17 mouse cellular contexts compared by ENCODE assay signal in the genomic region with DNA sequence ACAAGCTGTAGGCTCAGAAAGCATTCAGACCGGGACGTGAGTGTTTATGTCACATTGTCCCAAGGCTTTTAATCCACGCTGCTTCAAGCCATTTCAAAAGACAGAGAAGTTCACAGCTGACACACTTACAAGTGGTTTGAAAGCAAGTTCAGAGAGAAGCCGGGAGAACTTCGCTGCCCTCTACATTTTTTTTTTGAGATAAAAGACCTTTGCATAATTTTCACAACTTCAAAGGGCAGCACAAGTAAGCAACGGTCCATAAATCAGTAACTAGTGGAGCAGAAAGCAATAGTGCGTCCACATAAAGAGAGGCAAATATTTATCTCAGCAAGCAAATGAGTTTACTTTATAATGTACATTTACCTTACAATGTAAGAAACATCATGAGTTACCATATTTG. TPM values are rescaled to one million over a fixed set of nuclear protein-coding genes. Genes with fewer than 3 reads are reported as not detected.
DNase-seq lines count a peak whose midpoint lies in the region; ATAC-seq and TF ChIP-seq lines count a peak whose summit lies in the region.
"Had no signal": no experiment of that assay in that cellular context is flagged by ENCODE, and none has a peak within 500 bp of the region (broad histone marks: within the 10 kb centered on the region; RNA-seq: fewer than 3 reads in every experiment).

No protein-coding gene starts in this region.

- no peak for TF ChIP-seq CTCF in lung, postnatal 0 days (IDR thresholded peaks at IDR 0.05)

- no peak for DNase-seq in heart, postnatal 14 days
- no peak for DNase-seq in kidney, postnatal 10 days
- DNase-seq in lung, postnatal 0 days (ENCODE audit: low spot score), result peak; percentile 54
- no peak for DNase-seq in lung, postnatal 10 days
- DNase-seq in layer of hippocampus, adult 9-10 months (ENCODE audit: low spot score), result no peak
- DNase-seq: cerebellum, adult 11 months; gastrocnemius, postnatal 36 days; midbrain, embryonic 14.5 days; thymus, postnatal 36 days had no signal

- WGBS in heart, embryonic 11.5 days (ENCODE audit: insufficient replicate concordance), result 42% methylated on average over 7 of the region's 7 CpGs
- 16% methylated on average over 7 of the region's 7 CpGs for WGBS in kidney, embryonic 14.5 days
- WGBS in lung, postnatal 0 days, result 13% methylated on average over 7 of the region's 7 CpGs
- 10% methylated on average over 7 of the region's 7 CpGs for WGBS in forebrain, embryonic 16.5 days

- intact Hi-C loops in heart, postnatal 14 days (cut with DNase I), result no loop called here

- TF ChIP-seq EP300 in lung, postnatal 0 days (IDR thresholded peaks at IDR 0.05), result peak; percentile 26

- ATAC-seq in heart, embryonic 11.5 days (replicated peaks; ENCODE audit: insufficient number of reproducible peaks, low FRiP score, low TSS enrichment), result no peak
- ATAC-seq in kidney, embryonic 14.5 days (ENCODE audit: low FRiP score, low TSS enrichment), result no peak
- peak; percentile 28; the same call in 1 of the 2 replicates for ATAC-seq in lung, postnatal 0 days
- ATAC-seq in forebrain, embryonic 16.5 days, result no peak
- ATAC-seq: forebrain, embryonic 13.5 days; hindbrain, postnatal 0 days had no signal

- H3K9me3 ChIP-seq in heart, embryonic 11.5 days (replicated peaks; ENCODE audit: control insufficient read depth, low read length), result no peaks in the 10 kb centered on the region
- no peaks in the 10 kb centered on the region for H3K9me3 ChIP-seq in kidney, embryonic 14.5 days (ENCODE audit: control insufficient read depth, low read length)
- no peaks in the 10 kb centered on the region for H3K9me3 ChIP-seq in lung, postnatal 0 days (ENCODE audit: low read length)
- H3K9me3 ChIP-seq in forebrain, embryonic 16.5 days (ENCODE audit: control insufficient read depth, low read length), result no peaks in the 10 kb centered on the region
- H3K9me3 ChIP-seq: forebrain, embryonic 13.5 days had no signal

- peak overlapping the region; percentile 32 for H3K4me2 ChIP-seq in heart, embryonic 11.5 days
- no peak overlapping the region for H3K4me2 ChIP-seq in kidney, embryonic 14.5 days (replicated peaks; ENCODE audit: low read depth, low read length)
- H3K4me2 ChIP-seq in lung, postnatal 0 days (replicated peaks; ENCODE audit: low read depth, low read length), result peak overlapping the region; percentile 28; the same call in 1 of the 2 replicates
- no peak overlapping the region for H3K4me2 ChIP-seq in forebrain, embryonic 16.5 days (ENCODE audit: low read length)
- H3K4me2 ChIP-seq: forebrain, embryonic 13.5 days had no signal

- H3K4me3 ChIP-seq in heart, embryonic 11.5 days (ENCODE audit: low read depth, low read length), result no peak overlapping the region
- H3K4me3 ChIP-seq in kidney, embryonic 14.5 days (ENCODE audit: low read length), result no peak overlapping the region
- no peak overlapping the region for H3K4me3 ChIP-seq in lung, postnatal 0 days (ENCODE audit: low read depth, low read length)
- no peak overlapping the region for H3K4me3 ChIP-seq in forebrain, embryonic 16.5 days (replicated peaks; ENCODE audit: low read length)
- H3K4me3 ChIP-seq: forebrain, embryonic 13.5 days had no signal

- H3K27ac ChIP-seq in heart, embryonic 11.5 days (ENCODE audit: low read depth, low read length), result peak overlapping the region; percentile 62; the same call in 1 of the 2 replicates
- peak overlapping the region; percentile 24; the same call in 1 of the 2 replicates for H3K27ac ChIP-seq in kidney, embryonic 14.5 days (ENCODE audit: low read depth, low read length)
- H3K27ac ChIP-seq in lung, postnatal 0 days (ENCODE audit: low read length), result peak overlapping the region; percentile 22
- no peak overlapping the region for H3K27ac ChIP-seq in forebrain, embryonic 16.5 days (ENCODE audit: low read length)
- H3K27ac ChIP-seq: forebrain, embryonic 13.5 days; hindbrain, postnatal 0 days; liver, embryonic 14.5 days had no signal

- H3K27me3 ChIP-seq in heart, embryonic 11.5 days (ENCODE audit: control insufficient read depth, insufficient read depth, low read length), result no peaks in the 10 kb centered on the region
- H3K27me3 ChIP-seq in kidney, embryonic 14.5 days (ENCODE audit: control insufficient read depth, insufficient read depth, low read length), result no peaks in the 10 kb centered on the region
- H3K27me3 ChIP-seq in lung, postnatal 0 days (replicated peaks; ENCODE audit: insufficient read depth, low read length), result no peaks in the 10 kb centered on the region
- H3K27me3 ChIP-seq in forebrain, embryonic 16.5 days (replicated peaks; ENCODE audit: control insufficient read depth, insufficient read depth, low read length), result no peaks in the 10 kb centered on the region
- H3K27me3 ChIP-seq: CH12.LX; forebrain, embryonic 13.5 days had no signal

- H3K4me1 ChIP-seq in heart, embryonic 11.5 days (ENCODE audit: control insufficient read depth, insufficient read depth, low read length), result peaks cover 54% of the 10 kb centered on the region
- H3K4me1 ChIP-seq in kidney, embryonic 14.5 days (ENCODE audit: control insufficient read depth, insufficient read depth, low read length), result peaks cover 22% of the 10 kb centered on the region
- peaks cover 7% of the 10 kb centered on the region; the same call in 1 of the 2 replicates for H3K4me1 ChIP-seq in lung, postnatal 0 days (ENCODE audit: insufficient read depth, low read depth, low read length)
- peaks cover 15% of the 10 kb centered on the region for H3K4me1 ChIP-seq in forebrain, embryonic 16.5 days (replicated peaks; ENCODE audit: control insufficient read depth, insufficient read depth, low read length)

- H3K9ac ChIP-seq in heart, embryonic 11.5 days (ENCODE audit: low read depth, low read length), result 0 out of 2 replicates have a peak overlapping the region, but pooled peaks have one; percentile 52
- no peak overlapping the region for H3K9ac ChIP-seq in kidney, embryonic 14.5 days (ENCODE audit: low read depth, low read length)
- H3K9ac ChIP-seq in lung, postnatal 0 days (replicated peaks; ENCODE audit: low read depth), result no peak overlapping the region
- H3K9ac ChIP-seq in forebrain, embryonic 16.5 days (replicated peaks; ENCODE audit: low read depth, low read length), result no peak overlapping the region
- H3K9ac ChIP-seq: forebrain, embryonic 13.5 days; liver, embryonic 14.5 days had no signal

- no peaks in the 10 kb centered on the region for H3K36me3 ChIP-seq in heart, embryonic 11.5 days (ENCODE audit: control insufficient read depth, insufficient read depth, low read length)
- H3K36me3 ChIP-seq in kidney, embryonic 14.5 days (ENCODE audit: control insufficient read depth, insufficient read depth, low read length), result no peaks in the 10 kb centered on the region
- H3K36me3 ChIP-seq in lung, postnatal 0 days (ENCODE audit: insufficient read depth, low read length), result no peaks in the 10 kb centered on the region
- H3K36me3 ChIP-seq in forebrain, embryonic 16.5 days (ENCODE audit: control insufficient read depth, insufficient read depth), result no peaks in the 10 kb centered on the region

RNA-seq across cellular contexts. Expression of a gene that starts 52.4 kb away (rescaled TPM):
- 7.9 and 9.2 TPM in 2 replicates for polyA plus RNA-seq in heart, embryonic 11.5 days (2014; fragmentation: Nextera tagmentation; extraction: Ambion mirVana)
- total RNA-seq in heart, postnatal 14 days (2021), result 10 to 100 TPM; 19.1 to 19.5 TPM
- polyA plus RNA-seq in kidney, embryonic 14.5 days (2014; fragmentation: Nextera tagmentation; extraction: Ambion mirVana), result 10.6 and 10.9 TPM in 2 replicates
- 10.7 and 12.9 TPM in 2 replicates for polyA plus RNA-seq in lung, postnatal 0 days (2015; fragmentation: Nextera tagmentation; extraction: Ambion mirVana)
- polyA plus RNA-seq in forebrain, embryonic 16.5 days (2015; fragmentation: Nextera tagmentation; extraction: Ambion mirVana), result 35.7 and 36.2 TPM in 2 replicates
- total RNA-seq: CH12.LX; neutrophil, adult 5-6 weeks had no signal

Comparison
In these comparisons a context has a peak if more than half of its experiments do, and no peak if none do; other contexts are left out.
1. H3K4me2 ChIP-seq: peak in heart, embryonic 11.5 days (single experiment) and lung, postnatal 0 days (single experiment); none in kidney, embryonic 14.5 days (single experiment) and forebrain, embryonic 16.5 days (single experiment).